Mouse (Mus musculus) megakaryocyte, embryonic 14.5 days (primary cell): Measurements from ENCODE around the gene Igfbp3.

Experiments used
- FLI1 ChIP-seq: IDR thresholded peaks from 2 replicates; pipeline ENCODE4 v1.6.1; 2012; ENCODE audit warnings: low read length, inconsistent platforms, mixed read lengths
- GATA1 ChIP-seq: IDR thresholded peaks from 3 replicates; pipeline ENCODE4 v1.6.1; 2012; ENCODE audit warnings: mixed read lengths, low read length, inconsistent platforms, borderline replicate concordance

- TF ChIP-seq GATA1 (no peak), FLI1 (no peak)
These were observed 3.4 kb downstream of the Igfbp3 start for GRCm38 (mm10) chr11:7210343-7210742.
